Mouse (Mus musculus) urinary bladder, postnatal 36 days (tissue): ENCODE measurements at regions not wholly inside any gene's neighbourhood (a gene's known extent, or its start where the extent isn't known, plus 50 kb on each side); places are given as distances from the start of the nearest gene placed in this dataset.

Source experiments
- DNase-seq, 2 experiments: peaks; one replicate each; pipeline ENCODE4 v3.0.0; 2022; ENCODE audit warnings: low spot score in 2 of 2, mixed read lengths in 1 of 2

DNA sequence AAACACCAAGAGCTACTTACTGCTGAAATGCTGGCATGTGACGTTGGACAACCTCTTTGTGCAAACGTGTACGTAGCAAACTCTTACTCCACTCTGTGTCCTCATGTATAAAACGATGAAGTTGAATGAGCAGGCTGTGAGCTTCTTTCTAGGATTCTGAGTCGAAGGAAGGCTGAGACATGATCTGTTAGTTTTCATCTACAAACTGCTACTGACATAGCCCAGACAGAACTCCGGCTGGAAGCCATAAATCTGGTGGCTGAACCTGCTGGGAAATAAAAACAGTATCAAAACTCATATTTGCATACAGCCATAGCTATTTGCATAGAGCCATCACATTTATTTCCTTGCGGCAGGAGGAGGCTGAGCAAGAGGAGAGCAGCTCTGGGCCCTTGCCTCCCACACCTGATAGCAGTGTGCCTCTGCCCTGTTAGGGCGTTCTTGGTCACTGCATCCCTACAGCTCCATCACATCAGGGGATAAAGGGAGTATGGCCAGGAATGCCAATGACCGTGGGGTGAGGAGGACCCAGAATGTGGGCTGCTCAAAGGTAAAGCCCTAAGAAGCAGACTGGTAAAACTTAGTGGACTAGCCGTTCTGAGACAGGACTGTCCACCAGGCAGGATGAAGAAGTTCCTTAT lies 206.8 kb upstream of the Ppp2r3a start:
- no peak for DNase-seq

DNA sequence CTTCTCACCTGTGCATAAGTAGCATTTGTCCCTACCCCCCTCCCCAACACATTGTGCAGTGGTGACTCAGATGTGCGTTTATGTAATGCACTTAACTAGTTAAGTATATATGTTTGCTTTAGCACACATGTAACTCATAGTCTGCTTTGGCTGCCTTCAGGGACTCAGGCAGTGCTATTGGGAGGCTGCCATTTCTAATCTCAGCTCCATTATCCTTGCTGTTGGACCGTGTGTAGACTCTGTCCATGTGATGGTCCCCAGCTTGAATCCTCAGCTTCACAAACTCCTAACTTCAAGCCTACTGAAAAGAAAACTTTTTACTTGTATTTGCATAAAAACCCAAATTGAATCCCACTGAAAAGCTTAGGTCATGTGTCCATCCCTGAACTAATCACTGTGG lies 194.7 kb upstream of the Ppp2r3a start:
- DNase-seq, result no peak

DNA sequence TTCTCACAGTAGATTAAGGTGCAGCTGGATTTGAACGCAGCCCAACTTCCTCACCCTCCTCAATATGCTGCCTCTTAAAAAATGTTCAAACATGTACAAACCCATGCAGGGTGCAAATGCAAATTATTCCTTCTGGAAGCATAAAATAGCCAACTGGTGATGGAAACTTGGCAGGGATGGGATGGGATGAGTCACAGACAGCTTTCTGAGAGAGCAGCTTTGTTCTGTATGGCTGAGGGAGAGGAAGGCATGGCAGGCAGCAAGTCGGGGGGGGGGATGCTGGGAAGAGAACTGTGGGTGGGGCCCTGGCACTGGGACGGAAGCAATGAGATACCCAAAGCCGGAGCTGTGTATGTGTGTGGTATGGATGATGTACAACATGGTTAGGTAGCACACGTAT lies 194.2 kb upstream of the Ppp2r3a start:
- peak; percentile 15 to 27 for DNase-seq

DNA sequence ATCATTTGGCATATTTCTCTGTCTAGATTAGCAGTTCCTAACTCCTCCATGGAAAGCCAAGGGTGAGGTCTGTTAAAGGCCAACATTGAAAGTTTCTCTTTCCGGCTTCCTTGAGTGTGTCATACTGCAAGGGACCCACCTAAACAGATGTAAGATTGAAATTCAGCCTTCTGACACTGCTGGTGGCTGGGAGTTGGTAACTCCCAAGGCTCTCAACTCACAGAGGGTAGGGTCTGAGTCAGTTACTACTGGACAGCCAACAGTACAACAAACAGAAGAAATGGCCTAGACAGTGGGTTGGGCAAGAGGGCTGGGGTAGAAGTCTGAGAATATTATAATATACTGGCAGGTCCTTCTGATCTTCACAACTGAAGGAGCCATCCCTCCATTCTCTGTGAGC lies 193.7 kb upstream of the Ppp2r3a start:
- DNase-seq, result no peak

DNA sequence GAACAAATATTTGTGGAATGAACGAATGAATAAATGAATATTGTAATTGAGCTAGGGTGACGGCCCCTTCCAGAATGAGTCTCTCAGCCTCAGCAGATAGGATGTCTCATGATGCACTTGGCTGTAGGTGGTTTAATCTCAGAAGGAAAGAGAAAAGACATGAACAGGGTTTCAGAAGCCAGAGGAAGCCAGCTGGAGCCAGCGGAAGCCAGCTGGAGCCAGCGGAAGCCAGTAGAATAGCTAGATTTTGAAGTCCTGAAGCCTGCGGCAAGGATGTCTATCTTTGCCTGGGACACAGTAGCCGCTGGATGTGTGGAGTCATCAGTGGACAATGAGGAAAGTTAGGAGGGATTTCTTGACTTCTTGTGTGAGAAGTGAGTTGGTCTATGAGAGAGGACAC lies 188.3 kb upstream of the Ppp2r3a start:
- DNase-seq, result no peak

DNA sequence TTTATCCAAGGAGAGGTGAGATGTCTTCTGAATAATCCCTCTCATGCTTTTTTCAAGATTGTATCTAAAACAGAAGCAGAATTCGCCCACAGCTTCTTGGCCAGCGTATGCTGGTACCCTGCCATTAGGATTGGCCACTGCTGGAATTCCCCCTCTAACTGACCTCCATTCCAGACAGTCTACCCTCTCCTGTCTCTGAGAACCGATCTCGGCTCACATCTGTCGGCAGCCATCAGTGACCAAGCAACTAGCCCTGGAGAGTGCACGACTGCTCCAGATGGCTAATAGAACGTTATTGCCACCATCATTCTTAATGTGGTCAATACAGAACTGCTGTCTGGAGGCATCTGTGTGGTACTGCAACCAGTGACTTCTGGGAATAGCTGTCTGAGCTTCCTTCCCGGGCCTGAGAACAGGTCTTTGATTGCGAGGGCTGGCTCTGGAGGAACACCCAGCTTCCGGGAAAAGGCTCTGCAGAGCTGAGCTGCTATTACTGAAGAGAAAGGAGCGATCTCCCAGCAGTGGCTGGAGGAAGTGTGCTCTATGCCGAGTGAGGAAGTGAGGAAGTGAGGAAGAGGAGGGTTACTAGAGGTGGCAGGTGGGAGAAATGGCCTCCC lies 187.1 kb upstream of the Ppp2r3a start:
- DNase-seq, result no peak

DNA sequence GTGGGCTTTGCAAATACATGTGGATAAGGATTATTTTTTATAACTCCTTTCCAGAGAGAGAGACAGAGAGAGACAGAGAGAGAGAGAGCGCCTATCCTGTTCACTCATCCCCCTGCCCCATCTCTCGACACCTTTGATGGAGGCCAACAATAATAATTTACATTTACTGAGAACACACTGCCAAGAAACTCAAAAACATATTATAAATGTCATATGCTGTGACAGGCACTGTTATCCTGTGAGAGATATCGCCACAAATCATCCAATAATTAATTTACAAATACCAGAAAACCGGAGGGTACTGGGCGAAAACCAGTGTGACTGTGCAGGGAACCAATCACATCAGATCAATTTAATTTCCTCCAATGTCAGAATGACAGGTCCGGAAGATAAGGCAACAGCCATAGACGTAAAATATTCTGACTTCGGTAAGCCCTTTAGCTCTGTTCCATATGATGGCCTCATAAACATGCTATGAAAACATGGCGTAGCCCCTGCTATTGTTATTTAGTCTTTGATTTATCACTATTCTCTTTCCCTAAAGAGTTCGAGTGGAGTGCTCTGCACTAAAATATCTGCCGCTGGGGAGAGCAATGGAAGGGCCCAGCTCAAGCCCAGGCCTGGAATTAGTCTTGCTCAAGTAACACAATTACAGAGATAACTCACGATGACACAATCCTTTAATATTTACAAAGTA lies 173.5 kb upstream of the Ppp2r3a start:
- DNase-seq, result no peak

DNA sequence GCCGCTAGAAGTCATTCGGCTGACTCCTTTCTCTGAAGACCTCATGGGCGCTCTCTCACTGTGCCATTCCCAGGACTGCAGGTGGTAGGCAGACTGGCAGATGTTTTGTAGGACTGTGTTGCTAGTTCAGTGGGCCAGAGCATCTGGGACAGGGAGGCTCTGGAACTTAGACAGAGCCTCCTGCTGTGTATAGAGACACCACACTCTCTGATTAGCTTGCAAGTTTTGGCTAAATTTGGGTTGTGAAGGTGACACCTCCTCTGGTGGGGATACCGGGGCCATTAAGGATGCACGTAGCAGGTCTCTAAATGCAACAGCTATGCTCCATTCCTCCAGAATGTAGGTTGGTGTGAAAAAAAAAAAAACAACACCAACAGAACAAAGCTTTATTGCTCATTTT lies 171.4 kb upstream of the Ppp2r3a start:
- no peak for DNase-seq

DNA sequence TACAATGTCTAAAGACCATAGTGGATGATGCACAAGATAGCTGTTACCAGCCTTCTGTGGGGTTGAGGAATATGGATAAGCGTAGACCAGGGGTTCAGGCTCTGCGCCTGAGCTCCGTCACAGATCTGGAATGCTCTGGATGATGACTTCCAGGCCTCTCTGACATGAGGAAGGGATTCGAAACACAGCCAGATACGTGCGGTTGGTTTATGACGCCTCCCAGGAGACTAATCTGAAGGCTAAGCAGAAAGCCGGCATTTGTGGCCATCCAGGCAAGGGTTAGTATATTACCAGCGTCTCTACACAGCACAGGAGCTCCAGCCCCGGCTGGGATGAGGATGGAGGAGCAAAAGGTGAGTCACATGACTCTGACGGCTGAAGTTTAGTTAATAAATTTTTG lies 170.4 kb upstream of the Ppp2r3a start:
- DNase-seq, result no peak

DNA sequence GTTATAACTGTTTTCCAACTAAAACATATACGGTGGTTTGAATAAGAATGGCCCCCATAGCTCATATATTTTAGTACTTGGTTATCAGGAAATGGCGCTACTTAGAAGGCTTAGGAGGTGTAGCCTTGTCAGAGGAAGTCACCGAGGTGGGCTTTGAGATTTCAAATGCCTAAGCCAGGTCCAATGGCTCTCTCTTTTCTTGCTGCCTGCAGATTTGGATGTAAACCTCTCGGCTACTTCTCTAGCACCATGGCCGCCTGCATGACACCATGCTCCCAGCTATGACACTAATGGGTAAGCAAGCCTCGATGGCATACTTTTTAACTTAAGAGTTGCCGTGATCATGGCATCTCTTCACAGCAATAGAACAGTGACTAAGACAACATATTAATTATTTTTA lies 169.5 kb upstream of the Ppp2r3a start:
- no peak for DNase-seq

DNA sequence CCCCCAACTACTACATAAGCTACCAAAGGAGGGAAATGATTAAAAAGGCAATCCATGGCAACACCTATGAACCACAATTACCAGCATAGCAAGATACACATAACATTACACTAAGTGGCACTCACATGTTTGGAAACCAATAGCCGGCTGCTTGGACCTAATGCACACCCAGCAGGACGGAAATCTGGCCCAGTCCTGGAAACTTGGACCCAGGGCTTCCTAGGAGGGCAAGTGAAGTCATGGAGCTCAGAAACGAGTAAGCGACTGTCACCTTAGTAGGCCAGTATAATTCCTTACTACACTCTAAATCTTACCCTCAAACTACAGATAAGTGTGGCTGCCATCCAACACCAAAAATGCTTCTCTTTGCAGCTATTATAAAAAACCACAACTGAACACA lies 168.6 kb upstream of the Ppp2r3a start:
- DNase-seq, result no peak

DNA sequence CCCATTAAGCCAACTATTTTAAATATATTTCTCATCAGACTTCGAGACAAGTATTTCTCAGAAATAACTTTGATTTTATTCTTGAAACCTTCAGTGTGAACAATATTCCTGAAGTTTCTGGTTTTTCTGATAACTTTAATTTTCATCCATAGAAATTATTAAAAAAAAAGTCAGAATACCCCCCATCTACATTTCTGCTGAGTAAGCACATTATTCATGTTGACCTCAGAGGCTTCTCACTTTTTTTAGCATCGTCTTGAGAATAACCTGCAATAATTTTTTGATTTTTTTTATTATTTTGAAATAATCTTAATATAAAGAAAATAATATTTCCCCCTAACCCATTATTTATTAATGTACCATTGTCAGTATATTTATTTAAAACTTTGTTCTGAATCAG lies 166.1 kb upstream of the Ppp2r3a start:
- DNase-seq, result no peak

DNA sequence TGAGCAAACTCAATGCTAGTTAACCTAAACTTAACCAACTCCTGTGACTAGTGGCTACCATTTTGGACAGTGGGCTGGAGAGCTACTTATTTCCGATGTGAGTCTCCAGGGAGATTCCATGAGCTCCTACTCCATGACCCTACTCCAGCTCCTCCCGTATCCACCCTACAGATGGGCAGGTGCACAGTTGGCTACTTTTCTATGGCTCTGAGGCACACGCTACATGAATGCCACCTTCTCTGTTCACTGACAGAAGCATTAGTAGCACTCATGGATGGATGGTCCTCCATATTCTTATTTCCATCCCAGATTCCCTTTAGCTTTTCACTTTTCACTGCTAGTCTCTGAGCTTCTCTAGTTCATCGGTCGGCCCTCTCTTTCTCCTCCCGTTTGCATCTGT lies 164.7 kb upstream of the Ppp2r3a start:
- no peak for DNase-seq

DNA sequence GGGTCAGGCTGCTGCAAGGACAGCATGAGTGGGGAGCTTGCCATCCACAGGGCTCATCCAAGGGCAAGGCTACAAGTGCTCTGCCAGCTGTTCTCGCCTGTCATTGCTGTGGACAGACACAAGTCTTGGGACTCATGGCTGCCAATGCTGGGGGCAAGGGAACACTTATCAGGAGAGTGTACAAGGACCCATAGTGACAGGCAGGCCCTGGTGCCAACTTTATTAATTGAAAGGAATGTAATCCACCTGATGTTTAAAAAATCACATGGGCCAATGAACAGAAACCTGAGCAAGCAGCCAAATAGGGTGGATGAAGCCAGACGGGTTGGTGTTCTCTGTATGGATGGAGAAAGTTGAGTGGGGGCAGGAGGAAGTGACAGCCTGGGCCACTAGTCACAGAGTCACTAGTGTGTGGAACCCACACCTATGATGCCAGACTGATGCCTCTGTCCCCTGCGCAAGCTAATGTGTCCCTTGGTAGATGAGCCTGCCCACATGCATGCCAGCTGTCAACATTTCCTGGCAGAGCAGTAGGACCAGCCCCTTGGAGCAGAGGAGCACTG lies 161.6 kb upstream of the Ppp2r3a start:
- DNase-seq, result no peak

DNA sequence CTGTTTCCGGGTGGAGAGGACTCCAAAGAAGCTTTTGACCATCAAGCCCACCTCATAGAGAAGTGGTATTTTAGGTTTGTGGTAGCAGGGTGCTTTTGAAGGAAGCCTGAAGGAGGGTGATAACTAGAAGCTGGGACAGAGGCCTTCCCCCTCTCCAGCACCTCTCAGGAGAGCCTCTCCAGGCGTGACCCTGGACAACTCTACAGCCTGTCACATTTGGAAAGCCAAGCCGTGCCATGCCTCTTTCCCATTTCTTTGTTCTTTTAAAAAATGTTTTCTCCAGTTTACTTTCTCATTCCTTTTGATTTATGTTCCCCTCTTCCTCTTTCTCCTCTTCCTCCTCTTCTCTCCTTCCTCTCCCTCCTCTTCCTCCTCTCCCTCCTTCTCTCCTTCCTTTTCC lies 160.4 kb upstream of the Ppp2r3a start:
- no peak for DNase-seq

DNA sequence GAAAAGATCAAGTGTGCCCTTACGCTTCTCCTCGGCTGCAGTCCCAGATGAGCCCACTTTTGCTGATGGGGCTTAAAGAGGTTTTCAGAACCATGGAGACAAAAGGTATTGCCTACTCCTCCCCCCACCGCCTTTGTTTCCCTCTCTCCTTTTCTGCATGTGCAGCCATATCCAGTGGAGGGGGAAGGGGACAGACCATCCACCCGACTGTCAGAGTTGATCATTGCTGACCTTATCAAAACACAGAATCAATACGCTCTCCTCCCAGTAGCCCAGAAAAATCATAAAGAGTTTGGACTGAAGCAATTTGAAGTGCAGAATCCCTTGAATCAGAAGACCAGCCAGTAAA lies 159.9 kb upstream of the Ppp2r3a start:
- no peak for DNase-seq

DNA sequence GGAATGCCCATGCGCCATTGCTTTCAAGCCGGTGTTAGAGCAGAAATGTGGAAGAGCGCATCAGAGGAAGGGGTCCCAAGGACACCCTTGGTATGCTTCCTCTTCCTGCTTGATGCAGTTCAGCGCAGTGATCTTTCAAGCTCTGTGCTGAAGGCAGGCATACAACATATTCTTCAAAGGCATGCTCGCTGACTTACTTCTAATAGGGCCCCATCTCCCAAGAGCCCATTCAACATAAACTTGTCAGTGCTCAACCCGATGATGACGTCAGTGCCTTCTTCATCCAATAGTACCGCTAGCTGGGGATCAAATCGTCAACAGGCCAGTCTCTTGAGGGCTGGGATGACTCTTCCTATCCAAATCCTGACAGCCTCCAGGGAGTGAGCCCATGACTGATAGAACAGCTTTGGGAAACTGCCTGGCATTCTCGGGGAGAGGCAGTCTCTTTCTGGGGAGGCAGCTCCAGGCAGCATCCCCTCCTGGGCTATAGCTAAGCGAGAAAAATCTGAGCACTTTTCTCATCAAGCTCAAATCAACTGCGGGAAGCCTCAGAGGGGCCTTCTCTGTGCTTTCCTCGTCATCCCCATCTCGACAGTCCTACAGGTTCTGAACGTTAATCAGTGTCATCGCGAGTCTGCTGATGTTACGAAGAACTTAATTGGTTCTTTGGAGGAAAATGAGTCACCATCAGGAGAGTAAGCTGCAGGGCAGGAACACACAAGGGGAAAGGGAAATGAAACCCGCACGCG lies 159.4 kb upstream of the Ppp2r3a start:
- no peak for DNase-seq

DNA sequence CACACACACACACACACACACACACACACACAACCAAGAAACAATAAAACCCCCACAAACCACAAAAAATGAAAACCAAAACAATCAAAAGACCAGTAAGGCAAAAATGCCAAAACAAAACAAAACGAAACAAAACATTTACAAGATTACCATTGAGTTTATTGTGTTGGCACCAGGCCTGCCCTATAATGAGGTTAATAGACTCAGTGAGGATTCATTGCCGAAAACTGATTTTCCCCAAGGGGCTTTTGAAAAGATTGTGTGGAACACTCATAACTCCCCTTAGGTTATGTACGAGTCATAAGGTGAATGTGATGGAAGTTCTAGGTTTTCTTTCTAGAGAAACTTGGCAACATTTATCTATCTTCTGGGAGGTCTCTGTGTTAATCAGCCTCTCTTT lies 158.8 kb upstream of the Ppp2r3a start:
- DNase-seq, result no peak

DNA sequence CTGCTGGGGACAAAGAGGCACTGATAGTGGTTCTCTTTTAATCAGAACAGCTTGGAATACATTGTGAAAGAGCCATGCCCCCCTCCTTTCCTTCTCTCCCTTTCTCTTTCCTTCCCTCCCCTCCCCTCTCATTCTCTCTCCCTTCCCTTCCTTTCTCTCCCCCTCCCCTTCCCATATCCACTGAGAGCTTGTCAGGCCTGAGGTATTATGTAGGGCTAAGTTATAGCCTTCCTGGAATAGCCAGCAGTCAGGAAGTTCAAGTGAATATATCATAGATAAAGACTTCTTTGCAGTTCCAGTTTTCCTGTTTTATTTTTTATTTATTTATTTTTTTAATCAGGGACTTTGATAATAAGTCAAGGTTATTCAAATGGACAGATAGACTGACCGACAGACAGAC lies 156.5 kb upstream of the Ppp2r3a start:
- DNase-seq, result no peak

DNA sequence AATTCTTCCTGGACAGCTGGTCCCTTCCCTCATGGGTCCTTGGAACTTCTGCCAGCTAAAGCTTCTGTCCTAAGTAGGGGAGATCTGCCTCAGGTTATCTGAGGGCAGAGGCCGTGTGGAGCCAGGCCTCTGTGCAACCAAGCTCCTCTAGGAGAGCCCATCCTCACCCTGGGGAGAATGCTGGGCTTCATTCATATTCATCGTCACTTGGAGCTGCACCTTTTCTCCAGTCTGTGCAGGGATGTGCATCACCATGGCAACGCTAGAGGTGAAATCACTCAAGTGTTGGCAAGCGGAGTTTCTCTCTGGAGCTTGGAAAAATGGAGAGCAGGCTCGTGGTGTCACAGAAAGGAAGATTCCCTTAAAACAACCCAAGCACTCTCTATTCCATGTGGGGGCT lies 155.5 kb upstream of the Ppp2r3a start:
- no peak for DNase-seq

DNA sequence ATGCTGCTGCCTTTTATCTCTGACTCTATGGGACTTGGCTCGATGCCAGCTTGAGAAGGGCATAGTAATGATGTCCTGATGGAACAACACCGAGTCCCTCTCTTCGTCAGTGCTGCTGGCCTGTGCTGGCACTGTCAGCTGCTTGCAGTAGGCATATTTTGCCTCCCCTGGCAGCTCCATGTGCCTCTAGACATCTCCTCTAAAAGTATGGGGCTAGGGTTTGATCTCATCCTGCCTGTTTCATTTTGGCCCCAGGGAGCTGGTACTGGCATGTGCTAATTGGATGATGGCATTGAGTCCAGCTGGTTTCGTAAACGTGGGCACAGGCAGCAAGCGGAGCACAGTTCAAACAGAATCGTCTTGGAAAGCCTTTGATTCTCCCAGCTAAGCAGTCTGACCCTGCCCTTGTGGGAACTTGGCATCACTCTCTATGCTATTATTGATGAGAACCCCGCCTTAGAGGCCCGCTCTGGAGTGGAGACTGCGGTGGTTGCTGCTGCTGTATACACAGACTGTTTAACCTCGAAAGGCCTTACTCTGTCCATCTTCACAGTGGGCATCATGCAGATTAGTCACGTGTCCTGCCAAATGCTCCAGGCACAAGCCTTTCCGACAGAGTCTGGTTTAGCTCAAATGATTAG lies 153.0 kb upstream of the Ppp2r3a start:
- DNase-seq, result peak in 1 of 2 experiments; percentile 32

DNA sequence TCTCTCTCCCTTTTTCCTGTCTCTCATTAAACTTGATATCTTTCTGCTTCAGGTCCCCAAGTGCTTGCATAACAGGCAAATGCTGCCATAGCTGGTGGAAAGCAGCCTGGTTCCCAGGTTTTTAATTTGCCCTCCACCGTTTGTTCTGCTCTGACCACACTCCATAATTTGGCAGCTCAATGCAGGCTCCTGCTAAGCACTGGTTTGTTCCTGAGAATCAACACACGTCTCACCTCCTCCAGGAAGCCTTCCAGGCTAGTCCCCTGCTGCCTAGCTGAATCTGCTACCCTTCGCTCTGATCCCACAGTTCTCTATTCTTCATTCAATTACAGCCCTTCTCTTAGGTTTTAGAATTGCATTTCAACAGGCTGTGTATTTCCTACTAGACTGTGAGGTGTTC lies 152.4 kb upstream of the Ppp2r3a start:
- no peak for DNase-seq
